Mouse (Mus musculus) midbrain, embryonic 12.5 days (tissue): ENCODE data around the gene Tbc1d16. TPM values are rescaled to one million over a fixed set of nuclear protein-coding genes. Genes with fewer than 3 reads are reported as not detected.

Source experiments
- ATAC-seq: fragments of 200-750 bp; cut with Nextera tagmentation; 2 replicates; pipeline ENCODE4 v1.8.0; 2017; ENCODE audit warnings: low read depth, moderate TSS enrichment, moderate library complexity; ENCODE audit not compliant: low FRiP score
- H3K27ac ChIP-seq: fragments of 300-500 bp; sonication (generic); replicated peaks from 2 replicates; pipeline ENCODE4 v1.5.1; 2016; ENCODE audit warnings: mild to moderate bottlenecking
- H3K27me3 ChIP-seq: fragments of 300-500 bp; sonication (generic); 2 replicates; pipeline ENCODE4 v1.6.1; 2016; ENCODE audit warnings: mild to moderate bottlenecking
- H3K36me3 ChIP-seq: fragments of 300-500 bp; sonication (generic); 2 replicates; pipeline ENCODE4 v1.6.1; 2016
- H3K4me1 ChIP-seq: fragments of 300-500 bp; sonication (generic); 2 replicates; pipeline ENCODE4 v1.6.1; 2016
- H3K4me2 ChIP-seq: fragments of 300-500 bp; sonication (generic); replicated peaks from 2 replicates; pipeline ENCODE4 v1.6.1; 2016; ENCODE audit warnings: mild to moderate bottlenecking, moderate library complexity
- H3K4me3 ChIP-seq: fragments of 300-500 bp; sonication (generic); 2 replicates; pipeline ENCODE4 v1.5.1; 2016; ENCODE audit warnings: mild to moderate bottlenecking
- H3K9ac ChIP-seq: fragments of 300-500 bp; sonication (generic); replicated peaks from 2 replicates; pipeline ENCODE4 v1.6.1; 2016; ENCODE audit warnings: mild to moderate bottlenecking, moderate library complexity
- H3K9me3 ChIP-seq: fragments of 300-500 bp; sonication (generic); 2 replicates; pipeline ENCODE4 v1.6.1; 2016; ENCODE audit warnings: mild to moderate bottlenecking
- WGBS: fragments of 180-500 bp; shearing (Covaris S2); methylation state at CpG from one replicate; pipeline ENCODE4 v1.1.7; 2016; 5-methylcytosine and 5-hydroxymethylcytosine counted together
- polyA plus RNA-seq: library from polyadenylated mRNA; unstranded; fragments of >200 nt; fragmentation: Nextera tagmentation; extraction: Ambion mirVana; gene quantifications from 2 replicates; pipeline ENCODE4 v1.2.1, GENCODE M21; 2016

Gene Tbc1d16
- polyA plus RNA-seq, 1 experiment from 2014 or later: 35.1 TPM

DNA sequence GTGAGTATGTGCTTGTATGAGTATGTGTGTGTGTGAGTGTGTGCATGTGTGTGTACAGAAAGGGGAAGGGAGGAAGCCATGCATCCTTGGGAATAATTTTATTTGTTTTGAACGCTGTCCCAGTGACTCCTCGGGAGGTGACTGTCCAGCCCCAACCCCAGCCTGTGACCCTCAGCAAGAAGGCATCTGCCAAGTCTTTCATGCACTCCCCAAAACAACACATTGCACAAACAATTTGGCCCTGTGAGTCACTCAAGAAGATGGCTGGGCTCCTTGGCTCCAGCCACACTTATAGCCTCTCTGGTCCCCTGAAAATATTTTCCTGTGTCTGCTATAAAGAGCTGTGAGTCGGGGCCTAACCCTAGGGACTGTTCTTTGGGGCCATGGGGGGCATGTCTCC lies 41.9 kb downstream of the Tbc1d16 start:
- H3K9me3 ChIP-seq: no peaks in the 10 kb centered on the region
- no peaks in the 10 kb centered on the region for H3K36me3 ChIP-seq
- no peak for ATAC-seq
- no peak overlapping the region for H3K27ac ChIP-seq
- H3K4me2 ChIP-seq: no peak overlapping the region
- H3K4me3 ChIP-seq: no peak overlapping the region
- WGBS: 87% methylated on average over 3 of the region's 3 CpGs
- H3K27me3 ChIP-seq: no peaks in the 10 kb centered on the region
- H3K9ac ChIP-seq: no peak overlapping the region
- peaks cover 62% of the 10 kb centered on the region for H3K4me1 ChIP-seq

DNA sequence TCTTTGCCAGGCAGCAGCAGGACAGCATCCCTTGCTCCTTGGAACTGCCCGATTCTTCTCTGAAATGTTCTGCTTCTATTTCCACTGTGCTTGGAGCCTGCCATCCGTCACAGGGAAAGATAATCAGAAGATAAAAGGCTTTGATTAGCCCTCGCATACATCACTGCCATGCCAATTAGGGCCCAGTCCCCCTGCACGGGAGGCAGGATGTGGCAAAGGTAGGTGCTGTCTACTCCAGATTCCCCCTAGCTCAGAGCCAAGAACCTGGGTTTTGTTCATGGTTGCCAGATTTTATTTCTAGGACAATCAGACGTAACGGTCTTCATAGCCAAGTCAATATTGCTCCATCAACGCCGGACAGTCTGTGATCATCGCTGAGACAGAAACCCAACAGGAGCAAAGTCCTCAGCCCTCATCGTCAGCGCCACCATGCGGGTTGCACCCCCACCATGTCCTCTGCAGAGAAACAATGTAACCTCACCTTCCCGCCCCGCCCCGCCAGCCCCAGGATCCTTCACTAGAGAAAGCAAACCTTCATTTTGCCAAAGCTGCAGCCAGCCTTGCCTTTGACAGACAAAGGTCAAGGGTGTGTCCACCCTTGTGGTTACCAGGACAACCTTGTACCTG lies 44.5 kb downstream of the Tbc1d16 start:
- Histone ChIP-seq H3K27ac (peak overlapping the region; percentile 52; the same call in 1 of the 2 replicates), H3K27me3 (no peaks in the 10 kb centered on the region), H3K36me3 (no peaks in the 10 kb centered on the region), H3K9me3 (no peaks in the 10 kb centered on the region), H3K4me1 (peaks cover 59% of the 10 kb centered on the region), H3K4me3 (no peak overlapping the region), H3K9ac (no peak overlapping the region), H3K4me2 (no peak overlapping the region)
- no peak for ATAC-seq
- WGBS: 82% methylated on average over 15 of the region's 15 CpGs

DNA sequence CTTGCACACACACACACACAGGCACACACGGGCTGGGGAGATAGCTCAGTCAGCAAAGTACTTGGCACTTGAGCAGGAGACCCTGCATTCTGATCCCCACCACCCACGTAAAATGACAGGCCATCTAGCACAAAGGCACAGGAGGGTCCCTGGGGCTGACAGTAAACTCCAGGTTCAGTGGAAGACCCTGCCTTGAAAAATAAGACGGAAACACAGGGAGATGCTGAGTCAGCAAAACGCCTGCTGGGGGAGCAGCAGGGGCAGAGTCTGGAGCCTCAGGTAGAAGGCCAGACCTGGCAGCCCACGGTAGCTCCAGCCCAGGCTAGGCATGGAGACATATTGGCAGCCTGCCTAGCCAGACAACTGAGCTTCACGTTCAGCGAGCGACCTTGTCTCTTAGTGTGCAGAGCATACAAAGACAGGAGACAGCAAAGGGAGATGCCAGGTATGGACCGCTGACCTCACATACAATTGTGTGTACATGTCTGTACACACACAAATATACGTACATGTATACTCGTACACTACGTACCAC lies 46.4 kb downstream of the Tbc1d16 start:
- Histone ChIP-seq H3K4me2 (no peak overlapping the region), H3K27me3 (no peaks in the 10 kb centered on the region), H3K9me3 (no peaks in the 10 kb centered on the region), H3K36me3 (no peaks in the 10 kb centered on the region), H3K27ac (no peak overlapping the region), H3K9ac (no peak overlapping the region), H3K4me1 (peaks cover 58% of the 10 kb centered on the region), H3K4me3 (no peak overlapping the region)
- 87% methylated on average over 12 of the region's 12 CpGs for WGBS
- ATAC-seq: no peak

DNA sequence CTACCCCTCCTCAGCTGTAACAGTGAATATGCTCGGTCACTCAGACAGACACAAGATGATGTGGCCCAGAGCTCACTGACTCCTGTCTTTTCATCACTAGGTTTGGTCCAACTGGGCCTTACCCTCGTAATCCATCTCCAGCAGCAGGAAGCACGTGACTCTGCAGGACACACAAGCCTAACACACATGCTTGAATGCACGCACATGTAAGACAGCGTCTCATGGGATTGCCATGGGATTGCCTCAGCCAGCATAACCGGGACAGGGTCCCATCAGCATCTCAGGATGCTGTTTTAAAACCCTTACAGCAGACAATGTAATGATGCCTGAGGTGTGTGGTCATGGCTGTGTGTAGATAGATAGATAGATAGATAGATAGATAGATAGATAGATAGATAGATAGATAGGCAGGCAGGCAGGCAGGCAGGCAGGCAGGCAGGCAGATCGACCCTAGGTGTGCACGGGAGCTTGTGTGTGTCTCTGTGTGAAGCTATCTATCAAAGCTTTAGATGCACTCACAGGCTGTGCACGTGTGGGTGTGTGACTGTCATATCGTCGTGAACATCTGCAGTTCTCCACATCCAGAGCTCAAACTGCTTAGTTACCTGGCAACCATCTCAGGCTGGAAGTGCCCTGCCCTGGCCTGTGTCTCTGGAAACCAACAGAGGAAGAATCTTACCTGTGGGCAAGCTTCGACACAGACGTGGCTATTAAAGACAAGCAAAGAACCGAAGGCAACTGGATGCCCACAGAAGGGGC lies 47.3 kb downstream of the Tbc1d16 start:
- H3K4me2 ChIP-seq: no peak overlapping the region
- H3K9me3 ChIP-seq: no peaks in the 10 kb centered on the region
- no peak overlapping the region for H3K9ac ChIP-seq
- ATAC-seq: no peak
- no peak overlapping the region for H3K4me3 ChIP-seq
- WGBS: 86% methylated on average over 14 of the region's 14 CpGs
- no peaks in the 10 kb centered on the region for H3K27me3 ChIP-seq
- H3K4me1 ChIP-seq: peaks cover 66% of the 10 kb centered on the region
- H3K27ac ChIP-seq: no peak overlapping the region
- H3K36me3 ChIP-seq: no peaks in the 10 kb centered on the region

DNA sequence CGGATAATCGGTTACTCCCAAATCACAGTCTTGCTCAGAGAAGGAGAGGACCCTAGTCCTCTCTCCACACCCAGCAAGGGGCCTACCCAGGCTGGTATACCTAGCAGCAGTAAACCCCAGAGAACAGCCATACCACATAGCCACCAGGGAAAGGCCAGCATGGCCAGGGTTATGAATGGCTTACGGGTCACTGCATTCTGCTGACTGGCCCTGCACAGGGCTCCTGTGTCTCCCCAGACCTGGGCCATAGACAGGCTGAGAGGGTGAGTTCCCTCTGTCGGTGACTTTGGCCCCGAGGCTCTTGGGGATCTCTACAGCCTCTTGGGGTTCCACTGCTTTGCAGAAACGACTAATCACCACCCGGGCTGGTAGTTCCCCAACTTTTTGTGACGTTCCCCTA lies 50.0 kb downstream of the Tbc1d16 start:
- Histone ChIP-seq H3K4me1 (peaks cover 57% of the 10 kb centered on the region), H3K9ac (0 out of 2 replicates have a peak overlapping the region, but pooled peaks have one; percentile 24), H3K27ac (0 out of 2 replicates have a peak overlapping the region, but pooled peaks have one; percentile 63), H3K27me3 (no peaks in the 10 kb centered on the region), H3K4me3 (no peak overlapping the region), H3K4me2 (no peak overlapping the region), H3K9me3 (no peaks in the 10 kb centered on the region), H3K36me3 (peaks cover 6% of the 10 kb centered on the region; the same call in 1 of the 2 replicates)
- no peak for ATAC-seq
- WGBS: 72% methylated on average over 8 of the region's 8 CpGs

DNA sequence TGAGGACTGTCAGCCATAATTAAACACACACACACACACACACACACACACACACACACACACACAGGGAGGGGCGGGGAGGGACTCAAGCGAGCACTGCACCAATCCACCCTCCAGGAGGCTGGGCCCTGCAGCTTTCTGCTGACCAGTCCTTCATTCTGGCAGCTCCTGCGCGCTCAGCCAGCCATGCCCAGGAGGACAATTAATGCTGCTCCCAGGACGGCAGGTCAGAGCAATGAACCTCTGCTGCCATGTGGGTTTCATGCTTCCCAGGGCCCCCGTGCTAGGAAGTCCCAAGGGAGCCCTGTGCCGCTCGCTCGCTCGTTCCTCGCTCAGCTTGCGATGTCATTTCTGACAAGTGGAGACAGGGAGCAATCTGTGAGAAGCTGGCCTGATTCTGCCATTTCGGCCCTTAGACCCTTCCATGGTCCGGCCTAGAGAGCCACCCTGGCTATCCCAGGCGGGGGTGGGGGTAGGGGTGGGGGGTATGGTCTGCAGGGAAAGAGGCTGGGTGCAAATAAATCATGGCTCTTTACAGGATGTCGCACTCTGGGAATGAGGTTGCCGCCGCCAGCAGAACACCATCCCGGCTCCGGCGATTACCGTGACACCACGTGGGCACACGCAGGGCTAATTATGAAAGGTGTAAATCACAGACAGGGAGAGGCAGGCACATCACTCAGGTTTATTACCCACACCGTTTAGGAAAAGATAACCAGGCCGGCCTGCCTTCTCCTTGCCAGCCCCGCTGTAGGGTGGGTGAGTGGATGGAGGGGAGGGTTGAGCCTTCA lies 51.7 kb downstream of the Tbc1d16 start:
- Histone ChIP-seq H3K4me2 (no peak overlapping the region), H3K9ac (no peak overlapping the region; the same call in 1 of the 2 replicates)
- ATAC-seq: no peak

DNA sequence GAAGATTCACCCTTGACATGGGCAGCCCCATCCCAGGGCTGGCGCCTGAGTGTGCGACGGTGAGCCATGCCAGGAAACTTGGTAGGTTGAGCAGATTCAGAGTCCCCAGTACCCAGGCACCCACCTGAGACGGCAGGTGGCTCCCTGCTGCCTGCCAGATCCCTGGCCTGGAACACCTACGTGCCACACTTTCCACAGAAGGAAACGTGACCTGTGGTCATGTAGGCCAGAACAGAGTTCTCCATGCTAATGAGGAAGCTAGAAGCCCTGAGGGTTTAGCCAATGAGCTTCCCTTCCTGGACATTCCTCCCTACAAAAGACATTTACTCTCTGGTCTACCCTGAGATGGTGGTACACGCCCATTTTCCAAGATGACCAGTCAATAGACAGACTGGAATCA lies 56.7 kb downstream of the Tbc1d16 start:
- ATAC-seq: no peak
- H3K4me1 ChIP-seq: peaks cover 8% of the 10 kb centered on the region
- peaks cover 10% of the 10 kb centered on the region; the same call in 1 of the 2 replicates for H3K36me3 ChIP-seq
- H3K4me3 ChIP-seq: no peak overlapping the region
- no peaks in the 10 kb centered on the region for H3K9me3 ChIP-seq
- H3K4me2 ChIP-seq: no peak overlapping the region
- WGBS: 92% methylated on average over 7 of the region's 7 CpGs
- no peak overlapping the region for H3K9ac ChIP-seq
- H3K27ac ChIP-seq: no peak overlapping the region
- no peaks in the 10 kb centered on the region for H3K27me3 ChIP-seq

More for the DNA sequence above, 51.7 kb downstream of the Tbc1d16 start:
- no peak overlapping the region for H3K4me3 ChIP-seq
- WGBS: 74% methylated on average over 27 of the region's 27 CpGs
- peak overlapping the region; percentile 63 for H3K27ac ChIP-seq
- no peaks in the 10 kb centered on the region for H3K9me3 ChIP-seq
- H3K4me1 ChIP-seq: peaks cover 43% of the 10 kb centered on the region
- peaks cover 10% of the 10 kb centered on the region; the same call in 1 of the 2 replicates for H3K36me3 ChIP-seq
- H3K27me3 ChIP-seq: no peaks in the 10 kb centered on the region

DNA sequence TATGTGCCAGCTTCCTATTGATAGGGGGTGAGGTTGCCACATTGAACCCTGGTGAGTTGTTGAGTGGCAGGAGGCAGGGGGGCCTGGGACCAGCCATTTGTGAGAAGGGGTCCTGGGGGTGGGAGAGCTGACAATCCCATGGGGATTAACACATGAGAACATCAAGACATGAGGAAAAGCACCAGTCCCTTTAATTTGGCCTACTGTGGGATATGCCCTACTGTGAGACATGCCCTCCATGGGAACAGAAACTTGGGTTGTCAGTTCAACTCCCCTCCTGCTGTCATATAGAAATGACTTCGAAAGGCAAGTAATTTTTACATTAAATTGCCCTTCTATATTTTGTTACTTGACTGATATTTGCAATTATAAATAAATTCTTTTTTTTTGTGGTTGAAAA lies 59.4 kb downstream of the Tbc1d16 start:
- Histone ChIP-seq H3K9me3 (no peaks in the 10 kb centered on the region), H3K27me3 (no peaks in the 10 kb centered on the region), H3K9ac (no peak overlapping the region), H3K4me2 (no peak overlapping the region), H3K36me3 (peaks cover 4% of the 10 kb centered on the region; the same call in 1 of the 2 replicates), H3K4me3 (no peak overlapping the region), H3K27ac (no peak overlapping the region), H3K4me1 (peaks cover 15% of the 10 kb centered on the region; the same call in 1 of the 2 replicates)
- WGBS: 92% methylated on average over 1 of the region's 1 CpGs
- no peak for ATAC-seq

DNA sequence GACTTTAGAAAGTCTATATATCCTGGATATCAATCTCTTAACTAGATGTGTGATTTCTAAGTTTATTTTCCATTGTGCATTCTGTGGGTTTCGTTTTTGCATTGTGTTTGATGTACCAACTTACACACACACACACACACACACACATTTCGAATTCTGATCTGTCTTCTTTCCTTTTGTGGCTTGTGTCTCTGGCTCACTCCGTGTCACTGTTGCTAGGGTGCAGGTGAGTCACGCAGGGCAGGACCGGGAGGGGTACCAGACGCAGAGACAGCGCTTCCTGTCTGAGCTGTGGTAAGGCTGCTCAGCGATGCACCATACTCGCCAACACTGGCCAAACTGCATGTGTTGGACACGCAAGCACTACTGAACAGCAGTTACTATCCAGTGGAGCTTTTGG lies 62.3 kb downstream of the Tbc1d16 start:
- no peak for ATAC-seq
- no peaks in the 10 kb centered on the region for H3K27me3 ChIP-seq
- H3K9me3 ChIP-seq: no peaks in the 10 kb centered on the region
- H3K4me1 ChIP-seq: peaks cover 15% of the 10 kb centered on the region; the same call in 1 of the 2 replicates
- H3K36me3 ChIP-seq: no peaks in the 10 kb centered on the region
- WGBS: 88% methylated on average over 10 of the region's 10 CpGs
- no peak overlapping the region for H3K27ac ChIP-seq
- H3K4me3 ChIP-seq: no peak overlapping the region
- no peak overlapping the region for H3K9ac ChIP-seq
- no peak overlapping the region for H3K4me2 ChIP-seq

DNA sequence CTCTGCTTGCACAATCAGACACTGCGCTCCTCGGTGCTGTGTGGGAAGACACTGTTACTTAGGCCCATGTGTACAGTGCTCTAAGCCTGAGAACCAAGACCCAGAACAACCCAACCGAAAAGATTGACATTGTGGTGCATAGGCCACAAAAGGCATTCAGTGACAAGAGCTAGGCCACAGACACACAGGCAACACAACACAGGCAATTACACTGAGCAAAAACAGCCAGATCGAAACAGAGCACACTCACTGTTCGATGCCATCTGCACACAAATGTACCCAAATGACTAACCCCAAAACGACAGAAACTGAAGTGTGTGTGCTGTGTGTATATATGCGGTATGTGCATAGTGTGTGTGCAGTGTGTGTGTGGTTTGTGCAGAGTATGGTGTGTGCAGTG lies 63.9 kb downstream of the Tbc1d16 start:
- Histone ChIP-seq H3K27ac (no peak overlapping the region; the same call in 1 of the 2 replicates), H3K9ac (no peak overlapping the region), H3K4me2 (no peak overlapping the region), H3K4me3 (no peak overlapping the region), H3K27me3 (no peaks in the 10 kb centered on the region), H3K36me3 (no peaks in the 10 kb centered on the region), H3K9me3 (no peaks in the 10 kb centered on the region), H3K4me1 (peaks cover 21% of the 10 kb centered on the region; the same call in 1 of the 2 replicates)
- 92% methylated on average over 7 of the region's 7 CpGs for WGBS
- ATAC-seq: no peak

DNA sequence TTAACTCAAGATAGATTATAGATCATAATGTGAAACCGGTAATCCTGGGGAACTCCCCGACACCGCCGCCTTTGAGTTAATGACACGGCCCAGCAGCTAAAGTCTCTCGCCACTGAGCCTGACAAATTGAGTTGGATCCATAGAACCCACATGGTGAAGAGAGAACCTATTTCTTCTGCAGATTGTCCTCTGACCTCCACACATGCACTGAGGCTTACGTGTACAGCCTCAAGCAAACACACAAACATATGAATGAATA lies 64.6 kb downstream of the Tbc1d16 start:
- no peak for ATAC-seq
- peaks cover 28% of the 10 kb centered on the region for H3K4me1 ChIP-seq
- H3K27me3 ChIP-seq: peaks cover 1% of the 10 kb centered on the region; the same call in 1 of the 2 replicates
- no peaks in the 10 kb centered on the region for H3K9me3 ChIP-seq
- no peak overlapping the region for H3K27ac ChIP-seq
- no peaks in the 10 kb centered on the region for H3K36me3 ChIP-seq
- no peak overlapping the region for H3K4me2 ChIP-seq
- H3K4me3 ChIP-seq: no peak overlapping the region
- 93% methylated on average over 7 of the region's 7 CpGs for WGBS
- no peak overlapping the region for H3K9ac ChIP-seq
